Mouse (Mus musculus) thymus, adult 18-20 months (tissue): ENCODE measurements around the gene Fbxl13.

ENCODE experiments used
- DNase-seq, 2 experiments: peaks; one replicate each; pipeline ENCODE4 v3.0.0; 2022; ENCODE audit warnings: mixed read lengths in 2 of 2

Gene Fbxl13

GRCm38 (mm10) chr5:21481521-21481920 lies 163.9 kb downstream of the Fbxl13 start:
- DNase-seq, result no peak

GRCm38 (mm10) chr5:21479746-21480145 lies 165.7 kb downstream of the Fbxl13 start:
- no peak for DNase-seq

- DNase-seq, result no peak
Observed at GRCm38 (mm10) chr5:21478428-21478827, 167.0 kb downstream of the Fbxl13 start.

GRCm38 (mm10) chr5:21468100-21468499 lies 177.3 kb downstream of the Fbxl13 start:
- no peak for DNase-seq

GRCm38 (mm10) chr5:21467387-21467786 lies 178.0 kb downstream of the Fbxl13 start:
- no peak for DNase-seq

GRCm38 (mm10) chr5:21440833-21441530 lies 204.5 kb downstream of the Fbxl13 start:
- DNase-seq, result no peak

DNA sequence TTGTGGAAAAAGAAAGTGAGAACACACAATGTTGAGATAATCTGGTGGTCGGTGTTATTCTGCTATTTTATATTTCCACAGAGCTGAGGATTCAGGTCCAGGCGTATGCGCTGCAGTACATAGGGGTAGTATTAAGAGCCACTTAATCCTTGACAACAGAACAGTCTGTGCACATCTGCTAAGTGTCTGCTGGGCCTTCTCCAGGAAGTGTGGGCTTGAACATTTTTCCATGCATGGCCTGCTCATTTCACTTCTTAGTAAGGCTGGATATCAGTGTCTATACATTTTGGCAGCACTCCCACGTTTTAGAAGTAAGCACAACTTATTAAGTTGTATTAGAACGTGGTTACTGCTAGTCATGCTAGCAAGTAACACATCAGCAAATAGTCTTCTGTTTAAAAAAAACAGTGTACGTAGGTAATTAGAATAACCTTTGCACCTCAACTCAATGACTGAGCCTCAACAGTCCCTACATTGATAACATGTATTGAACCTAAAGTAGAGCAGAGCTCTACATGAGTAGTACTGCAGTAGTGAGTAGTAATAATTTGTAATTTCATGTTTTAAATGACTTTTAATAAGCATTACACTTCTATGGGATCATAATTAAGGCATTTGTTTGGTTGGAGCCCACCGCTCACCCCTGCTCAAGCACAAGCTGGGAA lies 205.9 kb downstream of the Fbxl13 start:
- no peak for DNase-seq

GRCm38 (mm10) chr5:21438428-21438827 lies 207.0 kb downstream of the Fbxl13 start:
- DNase-seq, result no peak

DNA sequence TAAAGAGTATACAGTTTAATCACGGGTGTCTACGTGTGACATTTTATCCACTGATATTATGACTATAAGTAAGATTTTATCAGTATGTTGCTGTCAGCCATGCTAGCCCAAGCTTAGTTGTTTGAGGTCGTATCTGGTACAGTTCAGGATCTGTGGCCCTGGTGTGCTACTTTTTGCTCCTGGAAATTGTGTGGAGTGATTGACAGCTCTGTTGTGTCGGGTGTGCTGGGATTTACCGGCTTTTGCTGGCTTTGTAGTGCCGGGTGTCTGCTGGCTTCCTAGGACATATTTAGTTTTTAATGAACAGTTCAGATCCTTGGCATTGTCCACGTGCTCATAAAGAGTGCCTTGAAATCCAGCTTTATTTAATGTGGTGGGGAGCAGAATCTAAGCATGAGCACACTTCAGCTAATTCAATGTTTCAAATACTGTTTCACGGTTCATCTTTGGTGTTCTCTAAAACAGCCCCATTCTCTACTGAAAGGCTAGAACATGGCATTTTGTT lies 208.9 kb downstream of the Fbxl13 start:
- DNase-seq, result no peak

DNA sequence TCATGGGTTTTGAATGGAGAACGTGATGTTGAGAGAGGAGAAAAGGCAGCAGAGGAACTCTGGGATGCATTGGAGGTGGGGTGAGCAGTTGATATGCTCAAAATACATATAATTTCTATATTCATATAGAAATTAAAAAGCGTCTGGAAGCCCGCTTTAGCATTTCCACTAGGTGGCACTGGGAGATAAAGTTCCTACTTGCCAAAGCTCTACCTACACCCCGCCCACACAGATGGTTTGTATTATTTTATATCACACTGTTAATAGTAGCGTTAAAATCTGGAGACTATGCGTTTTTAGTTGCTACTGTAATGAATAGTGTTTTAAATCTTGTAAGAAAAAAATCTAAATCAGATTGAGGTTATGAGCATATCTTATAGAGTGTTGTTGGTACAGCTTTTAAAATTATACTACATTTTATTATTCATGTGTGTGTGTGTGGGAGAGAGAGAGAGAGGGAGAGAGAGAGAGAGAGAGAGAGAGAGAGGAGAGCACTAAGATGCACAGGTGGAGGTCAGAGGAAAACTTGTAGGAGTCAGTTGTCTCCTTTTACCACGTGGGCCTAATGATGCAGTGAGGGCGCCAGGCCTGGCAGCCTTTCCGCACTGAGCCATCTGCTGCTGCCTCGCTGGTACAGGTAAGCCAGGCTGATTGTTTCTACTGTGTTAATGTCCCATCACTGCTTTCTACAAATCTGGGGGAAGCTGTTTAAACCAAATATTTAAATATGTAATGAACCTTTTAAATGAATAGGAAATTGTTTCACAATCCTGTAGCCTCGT lies 211.1 kb downstream of the Fbxl13 start:
- DNase-seq, result no peak
